Mouse (Mus musculus): ENCODE results near the gene Adss.

- no peak for TF ChIP-seq POLR2A (IDR thresholded peaks at IDR 0.05; ENCODE audit: insufficient read length, low read depth)
- no peak for TF ChIP-seq POLR2AphosphoS2 (IDR thresholded peaks at IDR 0.05; ENCODE audit: insufficient read length, low read depth)
- TF ChIP-seq E2F4 (IDR thresholded peaks at IDR 0.05; ENCODE audit: insufficient read depth): no peak
- TF ChIP-seq MAX (IDR thresholded peaks at IDR 0.05; ENCODE audit: low read depth): no peak
- TF ChIP-seq TCF12 (IDR thresholded peaks at IDR 0.05; ENCODE audit: insufficient read depth, poor library complexity, severe bottlenecking): no peak
- TF ChIP-seq MYOD1 (IDR thresholded peaks at IDR 0.05; ENCODE audit: control insufficient read depth in 1 of 3, insufficient read length in 2 of 3, low read depth in 2 of 3): no peak
- no peak for TF ChIP-seq USF1 (IDR thresholded peaks at IDR 0.05; ENCODE audit: low read depth)
- TF ChIP-seq CEBPB (IDR thresholded peaks at IDR 0.05; ENCODE audit: insufficient read depth, poor library complexity, severe bottlenecking): no peak
Measured at GRCm38 (mm10) chr1:177731973-177732372, 64.3 kb downstream of the Adss start.
